Mouse (Mus musculus) MEL (cell line): ENCODE measurements around the gene Hic1. TPM values are rescaled to one million over a fixed set of nuclear protein-coding genes. Genes with fewer than 3 reads are reported as not detected.

Experiments
- DNase-seq: peaks from one replicate; pipeline ENCODE4 v3.0.0; 2011; ENCODE audit warnings: low read depth, low spot score
- H3K27ac ChIP-seq: 2 replicates; pipeline ENCODE4 v1.5.1; 2012; ENCODE audit warnings: low read depth, mild to moderate bottlenecking, control low read depth, low read length, moderate library complexity; ENCODE audit not compliant: control insufficient read depth
- H3K27me3 ChIP-seq, 2 experiments: fragments of 150-350 bp in 1 of 2; sonication (generic) in 1 of 2; 2 replicates each; pipeline ENCODE4 v1.6.1; 2012; ENCODE audit warnings: low read length in 2 of 2, mild to moderate bottlenecking in 2 of 2, improper control_type of control experiment in 1 of 2, moderate library complexity in 1 of 2; ENCODE audit not compliant: insufficient read depth in 2 of 2, control insufficient read depth in 1 of 2
- H3K36me3 ChIP-seq, 2 experiments: 2 replicates each; pipeline ENCODE4 v1.6.1; 2012 to 2014; ENCODE audit warnings: low read length in 2 of 2, improper control_type of control experiment in 1 of 2, inconsistent platforms in 1 of 2, mild to moderate bottlenecking in 1 of 2; ENCODE audit not compliant: insufficient read depth in 2 of 2, control insufficient read depth in 1 of 2
- H3K4me1 ChIP-seq, 2 experiments: fragments of 150-350 bp in 1 of 2; sonication (generic) in 1 of 2; 2 replicates each; pipeline ENCODE4 v1.6.1; 2012; ENCODE audit warnings: low read length in 2 of 2, improper control_type of control experiment in 1 of 2, mild to moderate bottlenecking in 1 of 2; ENCODE audit not compliant: insufficient read depth in 2 of 2, control insufficient read depth in 1 of 2
- H3K4me3 ChIP-seq, 2 experiments: fragments of 150-350 bp in 1 of 2; sonication (generic) in 1 of 2; 2 replicates each; pipeline ENCODE4 v1.5.1; 2012; ENCODE audit warnings: low read depth in 2 of 2, low read length in 2 of 2, mild to moderate bottlenecking in 2 of 2, moderate library complexity in 2 of 2, control low read depth in 1 of 2, improper control_type of control experiment in 1 of 2; ENCODE audit not compliant: control insufficient read depth in 1 of 2, insufficient read depth in 1 of 2
- H3K79me2 ChIP-seq: 2 replicates; pipeline ENCODE4 v1.6.1; 2012; ENCODE audit warnings: mild to moderate bottlenecking, low read length, moderate library complexity; ENCODE audit not compliant: control insufficient read depth, poor library complexity, insufficient read depth
- H3K9ac ChIP-seq: 2 replicates; pipeline ENCODE4 v1.6.1; 2012; ENCODE audit warnings: low read depth, mild to moderate bottlenecking, control low read depth, low read length, moderate library complexity; ENCODE audit not compliant: control insufficient read depth, poor library complexity, severe bottlenecking
- H3K9me3 ChIP-seq: fragments of 150-350 bp; sonication (generic); replicated peaks from 2 replicates; pipeline ENCODE4 v1.6.1; 2012; ENCODE audit warnings: mild to moderate bottlenecking, low read length, improper control_type of control experiment, moderate library complexity; ENCODE audit not compliant: insufficient read depth
- BHLHE40 ChIP-seq: IDR thresholded peaks from 2 replicates; pipeline ENCODE4 v1.6.1; 2012; ENCODE audit warnings: low read depth, mild to moderate bottlenecking, inconsistent platforms, low read length, improper control_type of control experiment, borderline replicate concordance
- CTCF ChIP-seq, 3 experiments: IDR thresholded peaks in 2 of 3; conservative IDR thresholded peaks in 1 of 3; 2 replicates each; pipeline ENCODE4 v1.5.1; 2011 to 2012; ENCODE audit warnings: low read length in 3 of 3, low read depth in 2 of 3, mild to moderate bottlenecking in 2 of 3, improper control_type of control experiment in 1 of 3, inconsistent platforms in 1 of 3, mixed read lengths in 1 of 3, moderate library complexity in 1 of 3; ENCODE audit not compliant: control insufficient read depth in 1 of 3, insufficient read depth in 1 of 3, poor library complexity in 1 of 3, severe bottlenecking in 1 of 3
- MAX ChIP-seq: IDR thresholded peaks from 2 replicates; pipeline ENCODE4 v1.6.1; 2011; ENCODE audit warnings: low read length, improper control_type of control experiment
- MYB ChIP-seq: IDR thresholded peaks from 2 replicates; pipeline ENCODE4 v1.6.1; 2011; ENCODE audit warnings: mild to moderate bottlenecking, low read depth, low read length, improper control_type of control experiment
- POLR2AphosphoS5 ChIP-seq: IDR thresholded peaks from 2 replicates; pipeline ENCODE4 v1.6.1; 2012; ENCODE audit warnings: low read depth, borderline replicate concordance, mild to moderate bottlenecking, inconsistent platforms, low read length, moderate library complexity, mixed read lengths
- RCOR1 ChIP-seq: IDR thresholded peaks from 2 replicates; pipeline ENCODE4 v1.6.1; 2012; ENCODE audit warnings: low read depth, mild to moderate bottlenecking, inconsistent platforms, low read length, improper control_type of control experiment
- UBTF ChIP-seq: IDR thresholded peaks from 2 replicates; pipeline ENCODE4 v1.6.1; 2012; ENCODE audit warnings: low read depth, mild to moderate bottlenecking, inconsistent platforms, low read length, improper control_type of control experiment, moderate library complexity, borderline replicate concordance; ENCODE audit not compliant: insufficient read depth
- polyA plus RNA-seq, 2 experiments: library from polyadenylated mRNA; stranded (reverse) in 1 of 2; unstranded in 1 of 2; fragments of >175 nt in 1 of 2; fragments of >200 nt in 1 of 2; gene quantifications; 2 replicates each; pipeline versions ENCODE4 v1.2.1 to v1.2.4; 2012; ENCODE audit warnings: low replicate concordance in 2 of 2, low read depth in 1 of 2; ENCODE audit not compliant: insufficient read length in 2 of 2, insufficient read depth in 1 of 2, missing spikeins in 1 of 2
- total RNA-seq: library from RNA; depleted of rRNA; stranded (reverse); fragments of 300-350 nt; gene quantifications from 2 replicates; pipeline ENCODE4 v1.2.3, GENCODE M21; 2012

Hic1 gene
- total and polyA plus RNA-seq, 3 experiments: 18.2 to 18.8 TPM; not detected in 1

DNA sequence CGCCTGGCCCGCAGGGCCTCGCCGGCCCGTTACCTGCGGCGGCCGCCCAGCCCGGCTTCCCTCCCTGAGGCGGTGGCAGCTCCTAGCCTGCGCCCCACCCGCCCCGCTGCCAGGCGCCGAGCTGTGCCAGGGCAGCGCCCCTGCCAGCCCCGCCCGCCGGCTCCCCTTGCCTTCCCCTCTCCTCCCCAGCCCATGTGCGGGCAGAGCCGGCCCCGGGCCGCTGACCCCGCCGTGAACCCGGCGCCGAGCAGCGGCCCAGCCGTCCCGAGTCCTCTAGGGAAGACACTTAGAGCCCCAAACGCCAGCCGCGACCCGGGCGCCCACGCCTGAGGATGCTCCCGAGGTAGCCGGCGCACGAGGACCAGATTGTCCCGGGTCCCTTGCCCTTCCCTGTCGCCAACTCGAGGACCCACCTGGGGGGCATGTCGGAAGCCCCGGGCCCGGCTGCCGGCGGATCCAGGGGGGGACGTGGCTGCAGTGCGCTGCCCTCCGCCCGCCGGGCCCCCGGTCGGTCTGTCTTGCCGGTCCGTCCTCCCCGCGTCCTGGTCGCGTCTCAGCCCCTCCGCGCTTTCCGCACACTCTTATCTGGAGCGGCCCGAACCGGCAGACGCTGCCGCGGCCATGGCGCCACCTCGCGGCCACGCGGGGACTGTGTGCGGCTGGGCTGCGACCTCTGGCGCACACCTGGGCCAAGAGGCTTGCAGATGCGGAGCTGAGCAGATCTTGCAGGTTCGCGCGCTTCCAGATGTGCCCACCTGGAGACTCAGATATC, 543 bp downstream of the Hic1 start (continued):
- TF ChIP-seq MYB (no peak), POLR2AphosphoS5 (no peak), BHLHE40 (no peak), CTCF (IDR thresholded peaks at IDR 0.05 in 2 of 3, conservative IDR thresholded peaks at IDR 0.05 in 1 of 3; ENCODE audit: control insufficient read depth in 1 of 3, insufficient read depth in 1 of 3, low read depth in 2 of 3, low read length in 3 of 3, poor library complexity in 1 of 3, severe bottlenecking in 1 of 3) (peak; percentile 73 to 100 (median 97); a peak in 5 of 6 replicates)

DNA sequence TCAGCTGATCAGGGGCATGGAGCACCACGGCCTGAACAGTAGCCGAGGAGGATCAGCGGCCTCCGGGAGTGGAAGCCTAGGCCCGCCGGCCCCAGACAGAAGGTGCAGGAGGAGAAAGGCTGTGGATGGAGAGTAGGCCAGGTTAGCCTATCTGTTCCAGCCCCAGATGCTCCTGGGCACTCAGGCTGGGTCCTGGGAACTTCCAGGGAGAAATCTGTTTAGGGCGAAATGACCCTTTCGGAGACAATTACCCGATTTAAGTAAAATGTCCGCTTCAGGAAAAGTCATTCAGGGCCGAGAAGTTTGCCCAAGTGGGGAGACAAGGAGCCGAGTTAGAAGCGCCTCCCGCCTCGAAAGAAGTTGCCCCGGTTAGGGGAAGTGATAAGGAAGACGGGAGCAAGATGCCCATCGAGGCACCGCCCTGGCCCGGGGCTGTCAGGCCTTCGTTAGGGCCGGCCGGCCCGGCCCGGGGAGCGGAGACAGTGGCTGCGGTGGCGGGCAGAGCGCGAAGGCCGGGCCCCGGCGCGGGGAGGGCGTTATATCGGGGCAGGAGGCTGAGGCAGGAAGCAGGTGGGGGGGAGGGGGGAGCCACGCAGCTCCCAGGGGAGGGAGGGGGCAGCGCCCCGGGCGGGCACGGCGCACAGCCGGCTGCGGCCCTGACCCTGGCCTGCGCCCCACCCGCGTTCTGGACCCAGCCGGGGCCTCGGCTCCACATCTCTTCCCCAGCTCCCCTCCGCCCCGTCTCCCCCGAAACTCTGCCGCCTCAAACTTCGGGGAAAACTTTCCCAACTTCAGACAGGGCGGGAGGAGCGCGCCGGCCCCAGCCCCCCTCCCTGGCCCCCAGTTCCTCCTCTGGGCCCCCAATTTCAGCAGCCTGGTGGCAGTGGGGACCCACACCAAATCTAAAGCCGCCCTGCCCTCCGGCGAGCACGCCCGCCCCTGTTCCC, 1.4 kb downstream of the Hic1 start:
- no peaks in the 10 kb centered on the region for H3K27me3 ChIP-seq
- H3K4me1 ChIP-seq: peaks cover 0 to 22% of the 10 kb centered on the region in 2 experiments; a peak in 2 of 4 replicates
- peaks cover 0 to 15% of the 10 kb centered on the region in 2 experiments; a peak in 2 of 4 replicates for H3K36me3 ChIP-seq
- peaks cover 32% of the 10 kb centered on the region for H3K79me2 ChIP-seq
- no peaks in the 10 kb centered on the region for H3K9me3 ChIP-seq
- peak overlapping the region; percentile 70 to 81 for H3K4me3 ChIP-seq
- no peak overlapping the region for H3K27ac ChIP-seq
- peak; percentile 55 for DNase-seq
- peak overlapping the region; percentile 85 for H3K9ac ChIP-seq
- TF ChIP-seq MAX (no peak), UBTF (0 out of 2 replicates have a peak, but pooled peaks have one; percentile 60)

DNA sequence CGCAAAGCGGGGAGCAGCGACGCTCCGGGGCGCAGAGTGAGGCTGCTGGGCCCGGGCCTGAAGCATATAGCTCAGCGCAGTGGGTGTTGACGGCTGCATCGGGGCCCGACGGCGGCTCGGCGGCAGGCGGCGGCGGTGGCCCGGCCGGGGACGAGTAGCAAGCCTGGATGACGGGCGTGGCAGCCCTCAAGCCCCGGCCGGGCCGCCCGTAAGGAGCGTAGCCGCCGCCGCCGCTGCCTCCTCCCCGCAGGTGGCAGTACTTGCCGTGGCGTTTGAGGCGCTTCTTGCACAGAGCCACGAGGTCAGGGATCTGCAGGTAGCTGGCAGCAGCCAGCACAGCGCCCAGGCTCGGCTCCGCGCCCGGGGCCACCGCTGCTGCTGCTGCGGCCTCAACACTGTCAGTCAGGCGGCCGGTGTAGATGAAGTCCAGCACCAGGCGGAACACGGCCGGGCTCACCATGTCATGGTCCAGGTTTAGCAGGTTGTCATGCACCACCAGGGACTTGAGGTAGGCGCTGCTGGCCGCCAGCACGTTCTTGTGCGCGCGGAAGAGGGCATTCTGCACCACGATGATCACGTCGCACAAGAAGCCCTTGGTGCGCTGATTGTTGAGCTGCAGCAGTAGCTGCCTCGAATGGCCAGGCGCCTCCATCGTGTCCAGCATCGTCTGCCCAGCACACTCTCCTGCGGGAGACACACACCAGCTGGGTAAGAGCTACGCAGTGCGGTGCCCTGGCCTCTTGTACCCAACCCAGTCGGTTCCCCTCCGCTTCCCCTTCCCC, 2.3 kb downstream of the Hic1 start:
- H3K4me3 ChIP-seq: no peak overlapping the region

More for the DNA sequence above, 2.3 kb downstream of the Hic1 start:
- no peak for DNase-seq
- H3K4me1 ChIP-seq: peaks cover 0 to 22% of the 10 kb centered on the region in 2 experiments; a peak in 2 of 4 replicates
- no peaks in the 10 kb centered on the region for H3K27me3 ChIP-seq
- H3K36me3 ChIP-seq: peaks cover 0 to 15% of the 10 kb centered on the region in 2 experiments; a peak in 2 of 4 replicates
- TF ChIP-seq BHLHE40 (no peak), RCOR1 (no peak)
- no peak overlapping the region for H3K9ac ChIP-seq
- H3K9me3 ChIP-seq: no peaks in the 10 kb centered on the region
- H3K27ac ChIP-seq: no peak overlapping the region
- peaks cover 30% of the 10 kb centered on the region for H3K79me2 ChIP-seq
